Mouse (Mus musculus): Measurements from ENCODE around the gene Dimt1.

DNA sequence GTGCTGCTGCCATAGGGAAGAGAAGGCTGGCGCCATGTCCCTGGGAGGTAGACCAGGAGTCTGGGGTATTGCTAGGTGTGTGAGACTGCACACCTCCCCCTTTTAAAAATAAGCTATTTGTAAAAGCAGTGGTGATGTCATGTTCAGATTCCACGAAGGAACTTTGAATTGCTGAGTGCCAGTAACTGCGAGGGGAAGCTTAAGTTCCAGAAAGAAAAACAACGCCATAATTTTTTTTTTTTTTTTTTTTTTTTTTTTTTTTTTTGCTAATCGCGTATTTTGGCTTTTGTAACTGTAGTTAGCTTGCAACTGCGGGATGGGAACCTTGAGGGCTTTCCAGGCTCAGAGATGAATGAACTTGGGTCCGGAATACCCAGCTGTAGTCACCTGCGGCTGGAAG is 1.4 kb upstream of the Dimt1 start:
- TF ChIP-seq CTCF (IDR thresholded peaks at IDR 0.05; ENCODE audit: low read depth, low read length) (no peak), POLR2A (IDR thresholded peaks at IDR 0.05; ENCODE audit: extremely low read depth, insufficient read depth, low read length) (no peak)

All from liver, adult 2 months (tissue).